Mouse (Mus musculus) left cerebral cortex, postnatal 36 days (tissue): ENCODE data around the gene Lce3c. TPM values are rescaled to one million over a fixed set of nuclear protein-coding genes. Genes with fewer than 3 reads are reported as not detected.

ENCODE experiments used
- DNase-seq, 2 experiments: peaks; one replicate each; pipeline ENCODE4 v3.0.0; 2021 to 2022; ENCODE audit warnings: low spot score in 2 of 2, mixed read lengths in 1 of 2
- intact Hi-C: fragments of 180-260 bp; cut with DNase I; formaldehyde crosslinking; loops from one replicate; pipeline ENCODE4 v1.15.1; 2025
- total RNA-seq, 2 experiments: library from RNA; stranded (reverse); gene quantifications; 2 replicates each; pipeline ENCODE4 v1.2.3; 2021

Lce3c gene
- total RNA-seq = not detected

- intact Hi-C loops = no loop called here
- no peak for DNase-seq
Observed at GRCm38 (mm10) chr3:92944186-92944585, at the start of gene Lce3c. TSS of gene Lce3c (plus strand) at chr3:92944486.

DNA sequence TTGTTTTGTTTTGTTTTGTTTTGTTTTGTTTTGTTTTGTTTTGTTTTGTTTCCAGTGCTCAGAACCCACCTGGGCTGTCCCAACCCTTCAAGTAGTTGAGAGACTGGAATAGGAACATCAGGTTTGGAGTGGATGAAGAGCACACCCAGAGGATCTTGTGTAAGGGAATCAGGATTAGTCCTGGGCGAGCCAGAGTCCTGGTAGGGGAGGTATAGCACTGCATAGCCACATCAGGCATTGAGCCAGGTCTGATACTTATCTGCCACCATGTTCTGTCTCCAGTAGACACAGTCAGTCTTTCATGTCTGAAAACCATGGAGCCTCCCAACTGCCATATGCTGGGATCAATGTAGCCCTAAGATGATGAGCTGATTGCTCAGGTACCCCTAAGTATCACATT, 49.8 kb upstream of the Lce3c start:
- no peak for DNase-seq
- intact Hi-C loops = no loop called here

- DNase-seq = peak; percentile 10 to 14
- intact Hi-C loops = loop anchor here (5.0 kb wide), 2 partner anchors 151 to 751 kb away; partner anchors contain the start of gene Lce1g
Observed at GRCm38 (mm10) chr3:92902992-92903391, 41.3 kb upstream of the Lce3c start.

DNA sequence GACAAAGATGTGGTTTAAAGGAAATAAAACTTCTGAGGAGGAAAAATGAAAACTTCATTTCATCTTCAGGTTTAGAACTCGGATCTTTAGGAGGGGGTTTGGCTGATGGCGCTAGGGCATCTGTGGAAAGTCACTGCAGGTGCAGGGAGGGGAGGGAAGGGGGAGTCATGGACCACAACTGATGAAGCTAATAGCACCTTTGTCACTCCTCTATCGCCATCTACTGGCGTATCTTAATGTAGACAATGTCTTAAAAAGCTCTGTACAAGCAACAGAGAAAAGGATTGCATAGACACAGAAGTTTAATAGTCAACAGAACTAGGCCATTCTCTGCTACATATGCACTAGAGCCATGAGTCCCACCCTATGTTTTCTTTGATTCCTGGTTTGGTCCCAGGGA, 40.6 kb upstream of the Lce3c start:
- DNase-seq = no peak
- intact Hi-C loops = loop anchor here (5.0 kb wide), 2 partner anchors 151 to 751 kb away; partner anchors contain the start of gene Lce1g

DNA sequence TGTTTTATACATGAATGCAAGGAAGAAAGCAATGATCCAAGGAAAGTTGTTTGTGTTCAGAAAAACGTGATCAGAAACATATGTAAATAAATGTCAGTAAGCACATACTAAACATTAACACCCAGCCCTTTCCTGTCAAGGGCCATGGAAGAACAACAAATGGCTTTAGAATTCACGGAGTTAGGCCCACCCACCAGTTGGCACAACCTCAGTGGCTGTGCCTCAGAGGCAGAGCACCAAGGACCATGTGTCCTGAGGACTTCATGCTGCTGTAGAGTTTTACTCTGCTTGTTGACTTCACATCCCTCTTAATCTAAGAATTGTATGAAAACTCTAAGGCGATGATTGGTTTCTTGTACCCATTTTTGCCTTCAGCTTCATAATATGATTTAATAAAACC, 39.1 kb upstream of the Lce3c start:
- intact Hi-C loops = loop anchor here (5.0 kb wide), 1 partner anchor 92 kb away; no protein-coding TSS in a partner anchor
- DNase-seq = no peak

DNA sequence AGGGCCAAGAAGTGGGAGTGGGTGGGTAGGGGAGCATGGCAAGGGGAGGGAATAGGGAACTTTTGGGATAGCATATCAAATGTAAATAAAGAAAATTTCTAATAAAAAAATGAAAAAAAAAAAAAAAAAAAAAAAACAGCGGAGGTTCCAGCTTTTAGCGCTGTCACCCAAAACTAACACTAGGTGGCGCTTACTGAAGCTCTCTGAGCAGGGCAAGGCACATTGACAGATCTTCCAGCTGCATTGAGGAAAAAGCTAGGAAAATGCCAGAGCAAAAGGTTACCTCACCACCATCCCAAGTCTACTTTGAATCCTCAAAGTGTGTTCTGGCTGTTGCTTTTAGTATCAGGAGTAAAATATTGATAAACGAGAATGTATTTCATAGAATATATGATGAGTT, 36.7 kb upstream of the Lce3c start:
- intact Hi-C loops = loop anchor here (2.0 to 5.0 kb wide), 2 partner anchors 90 to 123 kb away; no protein-coding TSS in a partner anchor
- no peak for DNase-seq

DNA sequence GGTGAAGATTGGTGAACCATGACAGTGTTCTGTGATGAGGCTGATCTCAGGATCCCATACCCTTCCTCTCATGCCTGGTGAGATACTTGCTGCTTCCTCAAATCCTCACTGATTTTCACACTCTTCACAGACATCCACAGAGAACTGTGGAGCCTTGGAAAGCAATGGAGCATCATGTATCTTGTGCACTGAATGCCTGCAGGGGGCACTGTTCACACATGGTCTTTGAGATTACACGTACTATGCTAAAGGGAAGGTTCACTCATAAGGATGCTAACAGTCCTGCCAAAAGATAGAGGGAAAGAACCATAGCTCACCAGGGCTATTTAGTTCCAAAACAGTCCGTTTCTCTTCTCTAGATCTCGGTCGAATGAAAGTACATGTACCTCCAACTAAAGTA, 23.9 kb upstream of the Lce3c start:
- peak in 1 of 2 experiments; percentile 13 for DNase-seq
- intact Hi-C loops = no loop called here

GRCm38 (mm10) chr3:92926130-92926529, 18.2 kb upstream of the Lce3c start, which contains the start of gene Lce3a:
TSS of gene Lce3a (minus strand) at chr3:92926230.
- intact Hi-C loops = no loop called here

DNA sequence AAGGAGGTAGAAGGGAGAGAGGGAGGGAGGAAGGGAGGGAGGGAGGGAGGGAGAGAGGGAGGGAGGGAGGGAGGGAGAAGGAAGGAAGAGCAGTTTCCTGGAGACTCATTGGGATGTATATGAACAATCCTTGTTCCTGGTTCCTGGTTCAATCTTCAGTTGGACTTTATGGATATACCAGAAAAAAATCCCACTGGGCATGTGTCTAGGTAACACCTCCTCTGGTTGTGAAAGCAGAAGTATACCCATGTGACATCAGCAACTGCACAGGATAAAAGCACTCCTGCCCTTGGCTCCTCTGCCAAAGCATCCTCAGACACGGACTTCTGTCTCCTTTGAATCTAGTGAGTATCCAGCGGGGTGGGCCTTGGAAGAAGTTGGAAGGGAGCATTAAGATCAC, 11.6 kb upstream of the Lce3c start, which contains the start of gene Lce3b:
Gene Lce3b (plus strand): TSS at position 301 of the 400 bp plus-strand sequence.
- intact Hi-C loops = no loop called here

More at GRCm38 (mm10) chr3:92926130-92926529, 18.2 kb upstream of the Lce3c start, which contains the start of gene Lce3a:
- DNase-seq = no peak

GRCm38 (mm10) chr3:92957090-92957489, 12.8 kb downstream of the Lce3c start, which contains the start of gene Lce3d:
TSS of gene Lce3d (plus strand) at chr3:92957390.
- no peak for DNase-seq
- intact Hi-C loops = no loop called here

More for the DNA sequence above, 11.6 kb upstream of the Lce3c start, which contains the start of gene Lce3b:
- DNase-seq = no peak

DNA sequence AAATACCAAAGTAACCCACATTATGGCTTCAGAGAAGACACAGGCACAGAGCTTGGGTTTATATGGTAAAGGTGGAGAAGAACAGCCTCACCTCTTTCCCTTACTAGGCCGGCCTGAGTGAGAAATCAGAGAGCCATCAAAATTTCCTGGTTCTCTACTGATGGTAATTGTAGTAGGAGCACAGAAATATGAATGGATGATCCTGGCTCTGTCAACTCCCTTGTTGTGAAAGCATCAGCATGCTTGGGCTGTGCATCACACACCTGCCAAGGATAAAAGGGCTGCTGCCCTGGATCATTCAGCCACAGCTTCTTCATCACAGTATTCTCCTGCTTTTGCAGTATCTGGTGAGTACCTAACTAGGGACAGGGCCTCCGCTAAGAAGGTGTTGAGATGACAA, 22.5 kb downstream of the Lce3c start, which contains the start of gene Lce3e:
Gene Lce3e (plus strand): TSS at position 301 of the 400 bp plus-strand sequence.
- no peak for DNase-seq
- intact Hi-C loops = no loop called here

DNA sequence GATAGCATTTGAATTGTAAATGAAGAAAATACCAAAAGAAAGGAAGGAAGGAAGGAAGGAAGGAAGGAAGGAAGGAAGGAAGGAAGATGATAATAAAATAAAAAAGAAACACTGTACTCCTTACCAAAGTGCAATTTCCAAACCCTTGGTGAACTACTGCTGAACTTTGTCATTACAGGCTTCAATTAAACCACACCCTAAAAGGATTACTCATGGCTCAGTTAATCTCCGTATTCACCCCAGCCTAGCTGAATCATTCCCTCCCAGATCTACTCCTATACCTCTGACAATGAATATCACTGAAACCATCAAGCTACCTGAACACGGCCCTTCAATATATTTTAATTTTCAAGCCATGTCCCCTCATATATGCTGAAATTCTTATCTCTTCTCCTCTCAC, 34.2 kb downstream of the Lce3c start:
- intact Hi-C loops = no loop called here
- no peak for DNase-seq

DNA sequence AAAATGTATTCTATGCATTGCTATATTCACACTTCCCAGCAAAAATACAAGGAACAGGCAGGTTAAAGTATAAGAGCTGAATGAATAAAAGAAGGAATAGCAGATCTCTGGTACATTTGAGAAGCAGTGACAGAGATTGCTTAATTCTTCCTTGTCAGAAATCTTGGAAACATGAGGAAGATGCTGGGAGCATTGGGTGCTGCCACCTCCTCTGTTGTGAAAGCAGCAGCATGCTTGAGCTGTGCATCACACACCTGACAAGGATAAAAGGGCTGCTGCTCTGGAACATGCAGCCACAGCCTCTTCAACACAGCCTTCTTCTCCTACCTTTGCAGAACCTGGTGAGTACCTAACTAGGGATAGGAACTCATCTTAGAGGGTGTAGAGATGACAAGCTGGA, 47.6 kb downstream of the Lce3c start, which contains the start of gene Lce3f:
Gene Lce3f (plus strand): TSS at position 301 of the 400 bp plus-strand sequence.
- no peak for DNase-seq
- intact Hi-C loops = loop anchor here (10.0 kb wide), 1 partner anchor 237 kb away; the partner anchor contains the start of gene Lce1g

Other genes starting within 250 kb of the Lce3c start
- not detected for gene Lce1e, start 235.4 kb upstream of the Lce3c start, total RNA-seq
- not detected for gene Lce1f, start 224.1 kb upstream of the Lce3c start, total RNA-seq
- gene Gm38119, start 205.4 kb upstream of the Lce3c start, total RNA-seq = not detected
- gene Lce1g, start 192.1 kb upstream of the Lce3c start, total RNA-seq = not detected
- not detected for gene Lce1h, start 179.4 kb upstream of the Lce3c start, total RNA-seq
- gene Lce1i, start 165.6 kb upstream of the Lce3c start, total RNA-seq = not detected
- not detected for gene Lce1j, start 154.0 kb upstream of the Lce3c start, total RNA-seq
- gene Lce1k, start 136.6 kb upstream of the Lce3c start, total RNA-seq = not detected
- not detected for gene Kprp, start 117.2 kb upstream of the Lce3c start, total RNA-seq
- not detected for gene Lce1l, start 93.2 kb upstream of the Lce3c start, total RNA-seq
- gene 2310050C09Rik, start 74.3 kb upstream of the Lce3c start, total RNA-seq = not detected
- not detected for gene Lce3a, start 18.3 kb upstream of the Lce3c start, total RNA-seq
- gene Lce3b, start 11.5 kb upstream of the Lce3c start, total RNA-seq = not detected
- not detected for gene Lce3d, start 12.9 kb downstream of the Lce3c start, total RNA-seq
- not detected for gene Lce3e, start 22.6 kb downstream of the Lce3c start, total RNA-seq
- not detected for gene Lce3f, start 47.7 kb downstream of the Lce3c start, total RNA-seq
- gene Crct1, start 71.2 kb downstream of the Lce3c start, total RNA-seq = not detected
- gene Lce1m, start 74.6 kb downstream of the Lce3c start, total RNA-seq = not detected
- gene Gm4858, start 124.3 kb downstream of the Lce3c start, total RNA-seq = not detected
- gene Crnn, start 200.3 kb downstream of the Lce3c start, total RNA-seq = not detected